In genomic region chr17:53389507-53389906, GRCm38 (mm10) we compare ENCODE assay signal across 9 mouse cellular contexts.
DNase-seq lines count a peak whose midpoint lies in the region; ATAC-seq and TF ChIP-seq lines count a peak whose summit lies in the region.
"Had no signal": no experiment of that assay in that cellular context is flagged by ENCODE, and none has a peak within 500 bp of the region (broad histone marks: within the 10 kb centered on the region; RNA-seq: fewer than 3 reads in every experiment).

No protein-coding gene starts in this region.

- WGBS in heart, adult 2 months: 35% methylated on average over 4 of the region's 4 CpGs
- WGBS in heart, embryonic 11.5 days (ENCODE audit: insufficient replicate concordance): 35% methylated on average over 4 of the region's 4 CpGs
- WGBS in thymus, adult 2 months: 41% methylated on average over 4 of the region's 4 CpGs

- no peaks in the 10 kb centered on the region for H3K27me3 ChIP-seq in heart, adult 2 months (ENCODE audit: control insufficient read depth, insufficient read depth, low read length)
- H3K27me3 ChIP-seq in heart, embryonic 11.5 days (ENCODE audit: control insufficient read depth, insufficient read depth, low read length): no peaks in the 10 kb centered on the region
- no peaks in the 10 kb centered on the region for H3K27me3 ChIP-seq in thymus, adult 2 months (ENCODE audit: control insufficient read depth, insufficient read depth, low read length)

- H3K79me2 ChIP-seq in heart, adult 2 months (replicated peaks; ENCODE audit: control insufficient read depth, insufficient read depth, low read length): no peaks in the 10 kb centered on the region

- no peak for ATAC-seq in heart, embryonic 11.5 days (replicated peaks; ENCODE audit: insufficient number of reproducible peaks, low FRiP score, low TSS enrichment)

- intact Hi-C loops in heart, adult 2 months (cut with DNase I): no loop called here
- intact Hi-C loops in heart, postnatal 25 days (cut with DNase I): loop anchor here (2.0 kb wide), 1 partner anchor 831 kb away; no protein-coding TSS in a partner anchor

- H3K27ac ChIP-seq in heart, adult 2 months: no peak overlapping the region
- no peak overlapping the region for H3K27ac ChIP-seq in heart, embryonic 11.5 days (ENCODE audit: low read depth, low read length)
- no peak overlapping the region for H3K27ac ChIP-seq in thymus, adult 2 months (ENCODE audit: control insufficient read depth, insufficient read depth, low read length)
- H3K27ac ChIP-seq: macrophage had no signal

- H3K4me3 ChIP-seq in heart, adult 2 months: no peak overlapping the region
- no peak overlapping the region for H3K4me3 ChIP-seq in heart, embryonic 11.5 days (ENCODE audit: low read depth, low read length)
- no peak overlapping the region for H3K4me3 ChIP-seq in thymus, adult 2 months (ENCODE audit: control insufficient read depth, insufficient read depth, low read length)

- TF ChIP-seq POLR2A in heart, adult 2 months (IDR thresholded peaks at IDR 0.05; ENCODE audit: insufficient read depth, low read depth, low read length): no peak
- no peak for TF ChIP-seq POLR2A in thymus, adult 2 months (IDR thresholded peaks at IDR 0.05; ENCODE audit: control insufficient read depth, extremely low read depth, insufficient read depth, low read length, poor library complexity)

- TF ChIP-seq EP300 in heart, adult 2 months (IDR thresholded peaks at IDR 0.05; ENCODE audit: insufficient read depth, low read depth, low read length): no peak

- DNase-seq in heart, adult 2 months: no peak
- peak; percentile 50 for DNase-seq in thymus, adult 2 months
- DNase-seq in thymus, adult 18-20 months: no peak
- peak; percentile 14 for DNase-seq in forelimb bud, embryonic 11.5 days (ENCODE audit: low read depth, low spot score)
- peak; percentile 49 for DNase-seq in lung, postnatal 36 days
- peak; percentile 10 for DNase-seq in telencephalon, adult 2 months (ENCODE audit: low read depth, low spot score)
- DNase-seq in heart, postnatal 25 days (ENCODE audit: low spot score): no peak

- H3K36me3 ChIP-seq in heart, adult 2 months (ENCODE audit: control insufficient read depth, insufficient read depth, low read length): no peaks in the 10 kb centered on the region
- no peaks in the 10 kb centered on the region for H3K36me3 ChIP-seq in heart, embryonic 11.5 days (ENCODE audit: control insufficient read depth, insufficient read depth, low read length)
- H3K36me3 ChIP-seq in thymus, adult 2 months (ENCODE audit: control insufficient read depth, insufficient read depth, low read length): no peaks in the 10 kb centered on the region

- no peak overlapping the region for H3K4me2 ChIP-seq in heart, embryonic 11.5 days

- no peaks in the 10 kb centered on the region for H3K9me3 ChIP-seq in heart, embryonic 11.5 days (replicated peaks; ENCODE audit: control insufficient read depth, low read length)

- no peaks in the 10 kb centered on the region for H3K4me1 ChIP-seq in heart, adult 2 months (ENCODE audit: control insufficient read depth, insufficient read depth, low read length)
- no peaks in the 10 kb centered on the region for H3K4me1 ChIP-seq in heart, embryonic 11.5 days (ENCODE audit: control insufficient read depth, insufficient read depth, low read length)
- no peaks in the 10 kb centered on the region for H3K4me1 ChIP-seq in thymus, adult 2 months (replicated peaks; ENCODE audit: control insufficient read depth, insufficient read depth, low read length)

- TF ChIP-seq CTCF in heart, adult 2 months (IDR thresholded peaks at IDR 0.05): peak; percentile 64
- no peak for TF ChIP-seq CTCF in thymus, adult 2 months (IDR thresholded peaks at IDR 0.05; ENCODE audit: borderline replicate concordance, control insufficient read depth, extremely low read depth, insufficient read depth, low read length, poor library complexity)

- H3K9ac ChIP-seq in heart, adult 2 months (ENCODE audit: low read depth, low read length): no peak overlapping the region
- no peak overlapping the region for H3K9ac ChIP-seq in heart, embryonic 11.5 days (ENCODE audit: low read depth, low read length)

Comparison
In these comparisons a context has a peak if more than half of its experiments do, and no peak if none do; other contexts are left out.
1. DNase-seq: peak in thymus, adult 2 months (single experiment), forelimb bud, embryonic 11.5 days (single experiment), lung, postnatal 36 days (single experiment) and telencephalon, adult 2 months (single experiment); none in heart, adult 2 months (0 of 2), thymus, adult 18-20 months (0 of 2) and heart, postnatal 25 days (single experiment).